Mouse (Mus musculus) hindbrain, embryonic 10.5 days (tissue): ENCODE results near the gene Fam166a. TPM values are rescaled to one million over a fixed set of nuclear protein-coding genes. Genes with fewer than 3 reads are reported as not detected.
A peak's percentile ranks its signal among the peaks of the same experiment; 100 is the strongest.
"Not testable (repeated sequence)": the region's sequence is repeated elsewhere in the genome, so short reads cannot be mapped to it uniquely, and the experiment has no call there.

Experiments used
- DNase-seq: peaks from one replicate; pipeline ENCODE4 v3.0.0-alpha.2; 2017; ENCODE audit warnings: low spot score
- H3K27ac ChIP-seq: fragments of 300-500 bp; sonication (generic); 2 replicates; pipeline ENCODE4 v1.5.1; 2016; ENCODE audit warnings: mild to moderate bottlenecking, moderate library complexity
- H3K27me3 ChIP-seq: fragments of 300-500 bp; sonication (generic); 2 replicates; pipeline ENCODE4 v1.6.1; 2016; ENCODE audit warnings: mild to moderate bottlenecking; ENCODE audit not compliant: poor library complexity, insufficient read depth, severe bottlenecking
- H3K36me3 ChIP-seq: fragments of 300-500 bp; sonication (generic); 2 replicates; pipeline ENCODE4 v1.6.1; 2016; ENCODE audit warnings: mild to moderate bottlenecking, moderate library complexity
- H3K4me1 ChIP-seq: fragments of 300-500 bp; sonication (generic); replicated peaks from 2 replicates; pipeline ENCODE4 v1.6.1; 2016; ENCODE audit warnings: mild to moderate bottlenecking
- H3K4me3 ChIP-seq: fragments of 300-500 bp; sonication (generic); 2 replicates; pipeline ENCODE4 v1.5.1; 2016; ENCODE audit warnings: mild to moderate bottlenecking, moderate library complexity
- H3K9me3 ChIP-seq: fragments of 300-500 bp; sonication (generic); 2 replicates; pipeline ENCODE4 v1.6.1; 2016; ENCODE audit warnings: mild to moderate bottlenecking, moderate library complexity
- WGBS: fragments of 180-500 bp; shearing (Covaris S2); methylation state at CpG from one replicate; pipeline ENCODE4 v1.1.7; 2016; 5-methylcytosine and 5-hydroxymethylcytosine counted together
- polyA plus RNA-seq: library from polyadenylated mRNA; unstranded; fragments of >200 nt; fragmentation: Nextera tagmentation; extraction: Ambion mirVana; gene quantifications from 2 replicates; pipeline ENCODE4 v1.2.1, GENCODE M21; 2016

The Fam166a gene
- polyA plus RNA-seq, 1 experiment from 2014 or later: not detected

DNA sequence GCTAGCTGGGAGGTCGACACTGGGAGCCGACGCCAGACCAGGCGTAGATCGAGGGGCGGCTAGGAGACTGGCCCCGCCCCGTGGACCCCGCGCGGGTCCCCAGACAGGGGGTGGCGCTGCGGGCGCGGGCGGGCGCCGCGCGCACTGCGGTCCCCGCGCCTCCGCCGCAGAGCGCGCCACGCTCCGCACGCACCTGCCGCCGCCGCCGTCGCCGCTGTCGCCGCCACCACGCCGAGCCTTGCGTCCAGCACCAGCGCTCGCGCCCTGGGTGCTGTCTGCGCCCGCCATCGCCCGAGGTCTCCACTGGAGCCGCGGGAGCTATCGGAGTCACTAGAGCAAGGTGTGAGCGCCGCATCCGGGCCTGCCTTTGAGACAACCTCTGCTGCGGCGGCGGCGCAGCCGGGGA lies 23.6 kb downstream of the Fam166a start, which contains the start of the genes Rnf208 and Cysrt1:
Rnf208 (plus strand) TSS at position 155 of the 406 bp plus-strand sequence.
Cysrt1 (minus strand) TSS at position 352 of the 406 bp plus-strand sequence.
- Histone ChIP-seq H3K9me3 (no peaks in the 10 kb centered on the region), H3K27me3 (peaks cover 46% of the 10 kb centered on the region), H3K4me3 (peak within 1 kb of the TSS; percentile 73), H3K36me3 (peaks cover 33% of the 10 kb centered on the region), H3K27ac (peak within 1 kb of the TSS; percentile 87), H3K4me1 (peaks cover 41% of the 10 kb centered on the region)
- no peak for DNase-seq
- WGBS: under 1% methylated on average over 59 of the region's 59 CpGs

- Histone ChIP-seq H3K36me3 (peaks cover 45% of the 10 kb centered on the region), H3K27ac (no peak overlapping the region), H3K9me3 (no peaks in the 10 kb centered on the region), H3K4me3 (peak overlapping the region; percentile 73; the same call in 1 of the 2 replicates), H3K4me1 (peaks cover 41% of the 10 kb centered on the region), H3K27me3 (peaks cover 46% of the 10 kb centered on the region)
- WGBS: 85% methylated on average over 8 of the region's 8 CpGs
- no peak for DNase-seq
Observed at GRCm38 (mm10) chr2:25243342-25243741, 24.8 kb downstream of the Fam166a start.

DNA sequence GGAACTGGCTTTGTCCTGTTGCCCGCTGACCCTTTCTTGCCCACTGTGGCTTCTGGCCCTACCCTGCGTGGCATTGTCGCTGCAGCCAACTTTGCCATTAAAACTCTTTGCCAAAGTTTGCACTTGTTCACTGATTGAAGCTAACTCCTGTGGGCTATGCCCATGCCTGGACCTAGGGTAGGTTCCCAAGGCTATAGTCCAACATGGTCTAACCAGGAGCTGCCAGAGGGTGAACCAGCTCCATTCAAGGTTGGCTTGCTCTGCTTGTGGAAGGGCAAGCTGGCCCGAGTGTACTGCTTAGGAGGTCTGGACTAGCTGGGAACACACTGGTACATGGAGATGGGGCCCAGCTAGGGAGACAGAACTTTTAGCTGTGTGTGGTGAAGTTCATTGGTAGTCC lies 25.6 kb downstream of the Fam166a start:
- H3K9me3 ChIP-seq: no peaks in the 10 kb centered on the region

DNA sequence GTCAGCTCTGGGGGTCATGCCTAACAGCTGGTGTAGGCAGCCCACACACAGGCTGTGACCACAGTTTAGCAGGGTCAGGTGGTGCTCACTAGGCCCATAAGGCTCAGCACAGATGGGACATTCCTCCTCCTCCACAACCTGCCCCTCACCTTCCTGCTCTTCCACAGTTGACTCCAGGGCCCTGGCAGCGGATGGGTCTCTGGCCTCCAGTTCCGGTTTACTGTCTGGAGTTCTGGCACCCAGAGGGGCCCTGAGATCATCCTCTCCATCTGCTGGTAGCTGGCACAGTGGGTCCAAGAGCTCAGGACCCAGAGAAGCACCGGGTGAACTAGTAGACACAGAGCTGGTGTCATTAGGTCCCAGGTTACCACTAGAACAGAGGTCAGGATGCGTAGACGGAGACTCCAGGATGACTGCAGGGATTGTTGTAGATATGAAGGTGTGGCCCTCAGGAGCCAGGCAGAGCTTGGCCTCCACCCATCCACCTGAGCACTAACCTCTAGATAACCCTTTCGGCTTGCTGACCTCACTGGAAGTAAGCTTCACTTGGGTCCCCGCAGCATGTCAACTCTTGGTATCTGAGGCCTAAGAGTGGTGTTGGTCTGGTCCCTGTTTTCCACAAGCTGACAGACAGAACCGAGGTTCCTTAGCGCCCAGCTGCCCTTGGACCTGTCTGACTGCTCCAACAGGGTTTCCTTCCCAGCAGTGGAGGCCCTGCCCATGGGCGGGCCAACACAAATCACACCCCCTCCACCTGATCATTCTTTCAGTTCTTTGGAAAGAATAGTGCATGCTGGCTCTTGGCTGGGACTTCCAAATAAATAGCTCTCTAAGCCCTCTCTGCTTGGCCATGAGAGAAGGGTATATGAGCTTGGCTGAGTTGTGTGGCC lies 27.9 kb downstream of the Fam166a start, which contains the start of gene AL732309.1:
AL732309.1 (minus strand) TSS at position 681 of the 890 bp plus-strand sequence.
- no peak within 1 kb of the TSS for H3K4me3 ChIP-seq
- H3K27me3 ChIP-seq: peaks cover 29% of the 10 kb centered on the region
- peaks cover 76% of the 10 kb centered on the region for H3K36me3 ChIP-seq
- DNase-seq: no peak
- H3K4me1 ChIP-seq: peaks cover 26% of the 10 kb centered on the region
- no peak within 1 kb of the TSS for H3K27ac ChIP-seq
- H3K9me3 ChIP-seq: no peaks in the 10 kb centered on the region
- WGBS: 88% methylated on average over 10 of the region's 10 CpGs

More for the DNA sequence above, 25.6 kb downstream of the Fam166a start:
- 91% methylated on average over 4 of the region's 4 CpGs for WGBS
- peaks cover 41% of the 10 kb centered on the region for H3K4me1 ChIP-seq
- peaks cover 53% of the 10 kb centered on the region for H3K36me3 ChIP-seq
- no peak for DNase-seq
- H3K4me3 ChIP-seq: no peak overlapping the region
- H3K27ac ChIP-seq: no peak overlapping the region
- H3K27me3 ChIP-seq: peaks cover 41% of the 10 kb centered on the region

- Histone ChIP-seq H3K27ac (no peak overlapping the region), H3K27me3 (no peaks in the 10 kb centered on the region), H3K4me3 (no peak overlapping the region), H3K4me1 (peaks cover 19% of the 10 kb centered on the region), H3K9me3 (no peaks in the 10 kb centered on the region), H3K36me3 (peaks cover 64% of the 10 kb centered on the region)
- WGBS: 87% methylated on average over 1 of the region's 1 CpGs
- no peak for DNase-seq
Observed at GRCm38 (mm10) chr2:25252331-25252730, 33.8 kb downstream of the Fam166a start.

DNA sequence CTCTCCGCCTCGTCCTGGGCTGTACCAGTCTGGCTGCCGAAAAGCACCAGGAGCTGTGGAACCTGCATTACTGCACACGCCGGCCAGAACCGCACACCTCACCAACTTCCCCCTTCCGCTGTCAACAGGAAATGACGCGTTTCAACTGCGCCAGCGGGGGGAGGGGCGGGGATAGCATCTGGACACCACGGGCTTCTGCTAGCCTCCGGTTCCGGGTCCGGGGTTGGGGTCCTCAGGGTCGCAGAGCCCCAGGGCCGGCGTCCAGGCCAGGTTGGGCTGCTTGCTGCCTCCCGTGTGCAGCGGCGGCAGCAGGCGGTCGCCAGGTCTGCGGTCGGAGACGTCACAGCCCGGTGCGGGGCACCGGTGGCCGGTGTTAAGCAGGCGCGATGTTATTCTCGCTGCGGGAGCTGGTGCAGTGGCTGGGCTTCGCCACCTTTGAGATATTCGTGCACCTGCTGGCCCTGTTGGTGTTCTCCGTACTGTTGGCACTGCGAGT lies 36.8 kb downstream of the Fam166a start, which contains the start of gene Tmem203:
Tmem203 (plus strand) TSS at position 156 of the 496 bp plus-strand sequence.
- Histone ChIP-seq H3K27ac (peak within 1 kb of the TSS; percentile 94), H3K36me3 (peaks cover 34% of the 10 kb centered on the region), H3K4me3 (peak within 1 kb of the TSS; percentile 91), H3K27me3 (no peaks in the 10 kb centered on the region), H3K9me3 (no peaks in the 10 kb centered on the region), H3K4me1 (peaks cover 19% of the 10 kb centered on the region)
- DNase-seq: peak; percentile 95
- under 1% methylated on average over 39 of the region's 39 CpGs for WGBS

DNA sequence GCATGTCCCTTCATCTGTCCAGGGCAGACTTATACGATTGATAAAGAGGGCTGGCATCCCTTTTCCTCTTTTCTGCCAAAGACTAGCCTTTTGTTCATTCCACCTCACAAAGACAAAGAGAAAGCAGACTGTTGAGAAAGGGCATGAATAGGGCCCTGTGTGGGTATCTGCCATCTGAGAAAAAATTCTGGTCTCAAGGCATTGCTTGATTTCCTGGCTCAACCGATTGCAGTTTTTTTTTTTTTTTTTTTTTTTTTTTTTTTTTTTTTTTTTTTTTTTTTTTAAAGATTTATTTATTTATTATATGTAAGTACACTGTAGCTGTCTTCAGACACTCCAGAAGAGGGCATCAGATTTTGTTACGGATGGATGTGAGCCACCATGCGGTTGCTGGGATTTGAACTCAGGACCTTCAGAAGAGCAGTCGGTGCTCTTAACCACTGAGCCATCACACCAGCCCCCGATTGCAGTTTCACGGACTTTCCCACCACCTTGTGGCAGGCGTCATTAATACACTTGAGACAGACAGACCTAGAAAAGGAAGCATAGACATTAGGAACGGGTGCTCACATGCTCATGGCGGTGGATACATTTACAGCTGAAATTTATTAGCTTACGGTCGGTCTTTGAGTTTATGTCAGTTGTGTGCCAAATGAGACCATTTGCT lies 38.0 kb downstream of the Fam166a start:
- 61% methylated on average over 12 of the region's 12 CpGs for WGBS
- H3K9me3 ChIP-seq, H3K27me3 ChIP-seq, H3K27ac ChIP-seq: not testable (repeated sequence)
- Histone ChIP-seq H3K4me1 (peaks cover 20% of the 10 kb centered on the region), H3K4me3 (peak overlapping the region; percentile 91), H3K36me3 (peaks cover 21% of the 10 kb centered on the region)
- DNase-seq: peak; percentile 18

GRCm38 (mm10) chr2:25257250-25257649 lies 38.7 kb downstream of the Fam166a start:
- H3K9me3 ChIP-seq, DNase-seq, H3K27me3 ChIP-seq, H3K4me3 ChIP-seq, H3K27ac ChIP-seq: not testable (repeated sequence)
- H3K36me3 ChIP-seq: peaks cover 15% of the 10 kb centered on the region
- WGBS: 92% methylated on average over 5 of the region's 5 CpGs
- peaks cover 27% of the 10 kb centered on the region for H3K4me1 ChIP-seq

DNA sequence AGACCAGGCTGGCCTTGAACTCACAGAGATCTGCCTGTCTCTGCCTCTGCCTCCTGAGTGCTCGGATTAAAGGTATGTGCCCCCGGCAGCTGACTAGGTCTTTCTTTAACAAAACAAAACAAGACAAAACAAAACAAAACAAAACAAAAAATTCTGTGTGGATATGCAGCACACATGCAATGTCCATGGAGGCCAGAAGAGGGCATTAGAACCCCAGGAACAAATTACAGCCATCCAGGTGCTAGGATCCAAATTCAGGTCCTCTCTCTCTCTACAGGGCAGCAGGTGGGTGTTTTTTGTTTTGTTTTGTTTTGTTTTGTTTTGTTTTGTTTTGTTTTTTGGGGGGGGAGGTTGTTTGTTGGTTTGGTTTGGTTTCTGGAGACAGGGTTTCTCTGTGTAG lies 40.3 kb downstream of the Fam166a start:
- Histone ChIP-seq H3K36me3 (no peaks in the 10 kb centered on the region), H3K4me3 (no peak overlapping the region; the same call in 1 of the 2 replicates), H3K27me3 (peaks cover 10% of the 10 kb centered on the region), H3K4me1 (peaks cover 43% of the 10 kb centered on the region), H3K9me3 (no peaks in the 10 kb centered on the region), H3K27ac (no peak overlapping the region)
- 56% methylated on average over 2 of the region's 2 CpGs for WGBS
- DNase-seq: no peak

GRCm38 (mm10) chr2:25261870-25262269 lies 43.3 kb downstream of the Fam166a start:
- no peaks in the 10 kb centered on the region for H3K9me3 ChIP-seq
- no peak for DNase-seq
- peak overlapping the region; percentile 73 for H3K4me3 ChIP-seq
- 50% methylated on average over 12 of the region's 12 CpGs for WGBS
- H3K27ac ChIP-seq: peak overlapping the region; percentile 84
- H3K4me1 ChIP-seq: peaks cover 52% of the 10 kb centered on the region
- H3K27me3 ChIP-seq: peaks cover 26% of the 10 kb centered on the region
- no peaks in the 10 kb centered on the region for H3K36me3 ChIP-seq

GRCm38 (mm10) chr2:25262291-25262767 lies 43.8 kb downstream of the Fam166a start, which contains the start of gene Tprn:
TSS of gene Tprn (plus strand) at chr2:25262618.
- no peaks in the 10 kb centered on the region for H3K36me3 ChIP-seq
- H3K9me3 ChIP-seq: no peaks in the 10 kb centered on the region
- peak; percentile 91 for DNase-seq
- peaks cover 57% of the 10 kb centered on the region for H3K4me1 ChIP-seq
- WGBS: under 1% methylated on average over 39 of the region's 39 CpGs
- H3K27me3 ChIP-seq: peaks cover 26% of the 10 kb centered on the region
- H3K27ac ChIP-seq: peak within 1 kb of the TSS; percentile 84
- H3K4me3 ChIP-seq: peak within 1 kb of the TSS; percentile 73

- H3K36me3 ChIP-seq: peaks cover 4% of the 10 kb centered on the region
- H3K4me3 ChIP-seq: peak overlapping the region; percentile 73
- H3K27ac ChIP-seq: peak overlapping the region; percentile 74
- peaks cover 60% of the 10 kb centered on the region for H3K4me1 ChIP-seq
- peaks cover 26% of the 10 kb centered on the region for H3K27me3 ChIP-seq
- DNase-seq: peak; percentile 36
- under 1% methylated on average over 82 of the region's 82 CpGs for WGBS
- no peaks in the 10 kb centered on the region for H3K9me3 ChIP-seq
Observed at GRCm38 (mm10) chr2:25262795-25263622, 44.5 kb downstream of the Fam166a start.
